Mouse (Mus musculus): Measurements from ENCODE around the gene Cenpm. TPM values are rescaled to one million over a fixed set of nuclear protein-coding genes. Genes with fewer than 3 reads are reported as not detected.
A peak's percentile ranks its signal among the peaks of the same experiment; 100 is the strongest.

Cenpm gene
- total RNA-seq, 2 experiments from 2014 or later, result not detected

- Histone ChIP-seq H3K27ac (no peak overlapping the region), H3K4me3 (no peak overlapping the region)
- DNase-seq, result peak; percentile 83
- no peak for TF ChIP-seq CTCF (IDR thresholded peaks at IDR 0.05)
- intact Hi-C loops (cut with DNase I), result no loop called here
Measured at GRCm38 (mm10) chr15:82231591-82232378, 12.8 kb downstream of the Cenpm start.

- H3K27ac ChIP-seq, result no peak overlapping the region
- no peak overlapping the region for H3K4me3 ChIP-seq
- no peak for DNase-seq
- intact Hi-C loops (cut with DNase I), result no loop called here
- TF ChIP-seq CTCF (IDR thresholded peaks at IDR 0.05), result no peak
Measured at GRCm38 (mm10) chr15:82231100-82231499, 13.4 kb downstream of the Cenpm start.

DNA sequence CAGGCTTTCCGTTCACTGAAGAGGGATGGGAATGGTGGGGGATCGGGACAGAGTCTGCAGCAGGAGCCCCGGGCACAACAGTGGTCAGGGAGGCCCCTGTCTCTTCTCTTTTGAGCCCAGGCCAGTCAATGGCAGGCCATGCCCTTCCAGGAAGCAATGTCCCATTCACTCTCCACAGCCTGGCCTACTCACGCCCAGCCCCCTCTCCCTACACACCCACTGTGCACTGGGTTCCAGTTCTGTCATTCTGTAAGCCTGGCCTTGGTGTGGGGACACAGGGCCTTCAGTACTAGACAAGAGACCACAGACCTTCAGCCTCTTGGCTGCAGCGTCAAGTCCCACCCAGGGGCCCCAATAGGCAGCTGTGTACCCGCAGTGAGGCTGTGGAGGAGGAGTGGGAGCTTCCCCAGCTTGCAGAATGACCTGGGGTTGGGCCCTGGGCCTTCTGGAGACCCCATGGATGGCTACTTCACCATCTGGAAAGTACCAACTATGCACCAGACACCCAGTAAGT lies 14.4 kb downstream of the Cenpm start:
- no peak overlapping the region for H3K4me3 ChIP-seq
- no peak overlapping the region for H3K27ac ChIP-seq
- DNase-seq, result no peak
- intact Hi-C loops (cut with DNase I), result no loop called here
- no peak for TF ChIP-seq CTCF (IDR thresholded peaks at IDR 0.05)

DNA sequence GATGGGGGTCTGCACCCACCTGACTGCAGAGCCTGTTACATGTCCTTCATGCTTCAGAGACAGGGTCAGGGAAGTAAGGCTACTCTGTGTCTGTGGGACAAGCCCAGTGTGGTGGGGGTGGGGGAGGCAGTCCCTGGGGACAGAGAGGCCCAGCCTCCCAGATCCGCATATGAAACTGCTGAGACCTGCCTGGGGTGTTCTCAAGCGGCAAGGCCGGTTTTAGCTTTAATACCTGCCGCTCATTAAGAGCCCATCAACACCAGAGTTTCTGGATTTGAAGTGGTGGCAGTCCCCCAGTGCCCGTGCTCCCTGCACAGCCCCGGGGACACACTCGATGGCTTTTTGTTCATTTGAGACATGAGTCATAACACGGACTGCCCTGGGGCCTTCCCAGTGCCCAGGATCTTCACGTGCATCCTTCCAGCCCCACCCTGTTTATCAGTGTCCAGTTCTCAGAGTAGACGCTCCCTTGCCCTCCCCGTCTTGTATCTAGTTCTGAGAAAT lies 15.0 kb downstream of the Cenpm start:
- DNase-seq, result no peak
- intact Hi-C loops (cut with DNase I), result no loop called here
- H3K27ac ChIP-seq, result no peak overlapping the region

DNA sequence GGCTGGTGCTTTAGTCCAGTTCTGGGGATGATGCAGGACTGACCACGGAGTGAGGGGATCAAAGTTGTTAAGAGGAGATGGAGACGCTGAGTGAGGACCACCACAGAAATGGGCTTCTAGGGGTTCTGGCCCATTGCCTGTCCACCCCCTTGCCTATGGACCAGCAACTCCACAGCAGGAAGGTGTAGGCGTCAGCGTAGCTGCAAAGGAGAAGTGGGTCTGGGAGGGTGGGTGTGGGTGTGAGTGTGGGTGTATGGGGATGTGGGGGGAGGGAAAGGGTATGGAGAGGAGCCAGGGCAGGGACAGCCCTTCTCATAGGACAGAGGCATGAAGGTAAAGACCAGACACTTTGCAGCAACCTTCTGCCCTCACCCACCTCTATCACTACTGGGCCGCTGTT lies 18.8 kb downstream of the Cenpm start:
- Histone ChIP-seq H3K4me3 (no peak overlapping the region), H3K27ac (no peak overlapping the region)
- no peak for DNase-seq
- no peak for TF ChIP-seq CTCF (IDR thresholded peaks at IDR 0.05)
- intact Hi-C loops (cut with DNase I), result no loop called here

More for the DNA sequence above, 15.0 kb downstream of the Cenpm start:
- no peak for TF ChIP-seq CTCF (IDR thresholded peaks at IDR 0.05)
- H3K4me3 ChIP-seq, result no peak overlapping the region

GRCm38 (mm10) chr15:82224602-82225215 lies 19.8 kb downstream of the Cenpm start:
- Histone ChIP-seq H3K27ac (no peak overlapping the region), H3K4me3 (no peak overlapping the region)
- DNase-seq, result no peak
- intact Hi-C loops (cut with DNase I), result no loop called here
- no peak for TF ChIP-seq CTCF (IDR thresholded peaks at IDR 0.05)

DNA sequence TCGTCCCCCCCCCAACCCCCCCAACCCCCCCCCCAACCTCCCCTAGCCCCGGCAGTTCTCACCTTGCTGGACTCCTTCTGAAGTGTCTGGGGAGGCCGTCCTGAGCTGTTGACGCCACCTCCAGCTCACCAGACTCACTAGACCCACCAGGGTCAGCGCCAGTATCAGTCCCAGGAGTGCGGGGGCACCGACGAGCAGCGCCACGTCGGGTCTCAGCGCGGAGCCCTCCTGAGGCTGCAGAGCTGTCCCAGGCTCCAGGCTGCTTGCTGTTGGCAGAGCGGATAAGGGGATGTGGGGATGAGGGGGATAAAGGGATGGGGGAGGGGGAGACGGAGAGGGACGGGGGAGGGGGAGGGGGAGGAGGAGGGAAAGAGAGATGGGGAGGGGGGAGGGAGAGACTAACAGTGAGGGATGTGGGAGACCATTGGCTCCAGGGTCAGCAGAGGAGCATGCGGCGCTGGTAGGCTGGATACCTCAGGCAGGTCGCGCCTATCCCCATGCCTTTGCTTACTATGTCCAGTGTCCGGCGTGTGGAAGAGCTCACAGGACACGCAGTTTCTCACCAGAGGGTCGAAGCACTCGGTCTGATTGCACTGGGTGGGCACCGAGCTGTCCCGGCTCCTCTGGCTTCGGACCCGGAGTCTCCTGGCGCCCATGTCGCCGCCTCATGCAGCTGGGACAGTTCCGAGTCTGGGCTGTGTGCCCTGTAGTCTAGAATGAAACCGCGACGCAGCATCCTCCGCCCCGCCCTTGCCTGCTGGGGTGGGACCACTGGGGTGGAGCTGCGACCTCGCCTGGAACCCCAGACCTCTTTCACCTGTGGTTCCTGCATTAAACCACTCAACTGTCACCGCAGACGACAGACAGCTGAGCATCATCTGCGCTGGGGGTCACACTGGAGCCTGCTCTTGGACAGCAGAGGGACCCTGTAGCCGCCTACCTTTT lies 20.6 kb downstream of the Cenpm start, which contains the start of gene Tnfrsf13c:
Tnfrsf13c (minus strand) TSS at position 713 of the 945 bp plus-strand sequence.
- Histone ChIP-seq H3K4me3 (peak within 1 kb of the TSS; percentile 63), H3K27ac (no peak within 1 kb of the TSS)
- TF ChIP-seq CTCF (IDR thresholded peaks at IDR 0.05), result no peak
- peak; percentile 62 for DNase-seq
- intact Hi-C loops (cut with DNase I), result no loop called here

DNA sequence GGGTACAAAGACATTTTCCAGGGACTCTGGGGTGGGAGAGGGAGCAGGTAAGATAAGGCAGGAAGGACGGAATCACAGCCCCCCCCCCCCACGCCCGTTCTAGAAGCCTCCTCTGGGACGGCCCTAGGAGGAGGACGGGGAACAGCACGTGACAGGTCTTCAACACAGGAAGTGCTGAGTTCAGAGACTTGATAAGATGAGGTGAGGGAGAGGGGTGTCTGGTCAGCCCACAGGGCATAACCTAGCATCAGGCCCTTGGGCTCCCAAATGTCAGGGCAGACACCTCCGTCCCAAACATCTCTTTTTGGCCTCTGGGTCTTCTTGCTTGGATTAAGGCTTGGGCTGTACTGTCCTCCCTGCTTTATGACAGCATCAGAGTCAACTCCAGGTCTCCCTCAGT lies 21.3 kb downstream of the Cenpm start:
- no peak overlapping the region for H3K4me3 ChIP-seq
- intact Hi-C loops (cut with DNase I), result no loop called here
- no peak for TF ChIP-seq CTCF (IDR thresholded peaks at IDR 0.05)
- no peak overlapping the region for H3K27ac ChIP-seq
- DNase-seq, result no peak

GRCm38 (mm10) chr15:82221104-82221860 lies 23.3 kb downstream of the Cenpm start:
- Histone ChIP-seq H3K27ac (no peak overlapping the region), H3K4me3 (no peak overlapping the region)
- intact Hi-C loops (cut with DNase I), result no loop called here
- TF ChIP-seq CTCF (IDR thresholded peaks at IDR 0.05), result peak; percentile 40
- DNase-seq, result no peak

DNA sequence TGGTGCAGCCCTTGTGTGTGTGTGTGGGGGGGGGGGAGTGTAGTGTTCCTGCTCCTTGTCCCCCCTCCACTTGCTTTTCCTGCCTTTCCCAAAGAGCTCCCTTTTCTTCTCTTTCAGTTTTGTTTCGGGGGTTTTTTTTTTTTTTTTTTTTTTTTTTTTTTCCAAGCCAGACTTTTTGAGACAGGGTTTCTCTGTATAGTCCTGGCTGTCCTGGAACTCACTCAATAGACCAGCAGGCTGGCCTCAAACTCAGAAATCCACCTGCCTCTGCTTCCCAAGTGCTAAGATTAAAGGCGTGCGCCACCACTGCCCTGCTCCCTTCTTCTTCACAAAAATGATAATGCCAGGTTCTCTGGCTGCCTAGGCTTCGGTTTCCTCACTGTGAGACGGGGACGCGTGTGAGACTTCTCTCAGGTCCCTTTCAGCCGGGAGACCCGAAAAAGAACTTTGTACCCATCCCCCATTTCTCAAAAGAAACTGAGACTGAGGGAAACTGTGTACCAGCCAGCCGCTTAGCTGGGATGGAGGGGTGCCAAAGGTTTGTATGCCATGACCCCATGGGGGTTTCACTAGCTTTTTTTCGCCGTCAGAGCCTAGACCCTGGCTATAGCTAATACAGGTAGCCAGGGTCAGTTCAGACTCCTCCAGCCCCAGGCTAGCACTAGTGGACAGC lies 24.4 kb downstream of the Cenpm start:
- no peak overlapping the region for H3K27ac ChIP-seq
- intact Hi-C loops (cut with DNase I), result no loop called here
- H3K4me3 ChIP-seq, result no peak overlapping the region
- no peak for TF ChIP-seq CTCF (IDR thresholded peaks at IDR 0.05)
- no peak for DNase-seq
